Mouse (Mus musculus) lung, embryonic 15.5 days (tissue): Measurements from ENCODE around the gene Rps3. TPM values are rescaled to one million over a fixed set of nuclear protein-coding genes. Genes with fewer than 3 reads are reported as not detected.

Source experiments
- ATAC-seq: fragments of 200-750 bp; cut with Nextera tagmentation; 2 replicates; pipeline ENCODE4 v1.8.0; 2017; ENCODE audit warnings: moderate number of reproducible peaks, borderline replicate concordance; ENCODE audit not compliant: low FRiP score, low TSS enrichment; ENCODE audit errors: extremely low read depth
- H3K27ac ChIP-seq: fragments of 300-500 bp; sonication (generic); 2 replicates; pipeline ENCODE4 v1.5.1; 2015; ENCODE audit warnings: moderate library complexity, mild to moderate bottlenecking, inconsistent platforms
- H3K27me3 ChIP-seq: fragments of 300-500 bp; sonication (generic); 2 replicates; pipeline ENCODE4 v1.6.1; 2015; ENCODE audit warnings: inconsistent platforms
- H3K36me3 ChIP-seq: fragments of 300-500 bp; sonication (generic); 2 replicates; pipeline ENCODE4 v1.6.1; 2015; ENCODE audit warnings: inconsistent platforms
- H3K4me1 ChIP-seq: fragments of 300-500 bp; sonication (generic); 2 replicates; pipeline ENCODE4 v1.6.1; 2015; ENCODE audit warnings: inconsistent platforms
- H3K4me2 ChIP-seq: fragments of 300-500 bp; sonication (generic); 2 replicates; pipeline ENCODE4 v1.6.1; 2015; ENCODE audit warnings: inconsistent platforms, mild to moderate bottlenecking, moderate library complexity
- H3K4me3 ChIP-seq: fragments of 300-500 bp; sonication (generic); 2 replicates; pipeline ENCODE4 v1.5.1; 2015; ENCODE audit warnings: mild to moderate bottlenecking, inconsistent platforms
- H3K9ac ChIP-seq: fragments of 300-500 bp; sonication (generic); 2 replicates; pipeline ENCODE4 v1.6.1; 2015; ENCODE audit warnings: inconsistent platforms
- H3K9me3 ChIP-seq: fragments of 300-500 bp; sonication (generic); 2 replicates; pipeline ENCODE4 v1.6.1; 2016; ENCODE audit warnings: inconsistent platforms
- WGBS: fragments of 180-500 bp; shearing (Covaris S2); methylation state at CpG from one replicate; pipeline ENCODE4 v1.1.7; 2015; 5-methylcytosine and 5-hydroxymethylcytosine counted together
- polyA plus RNA-seq: library from polyadenylated mRNA; unstranded; fragments of >200 nt; fragmentation: Nextera tagmentation; extraction: Ambion mirVana; gene quantifications from 2 replicates; pipeline ENCODE4 v1.2.1, GENCODE M21; 2015

Gene Rps3
- polyA plus RNA-seq, 1 experiment from 2014 or later, result 777 TPM

- H3K36me3 ChIP-seq, result no peaks in the 10 kb centered on the region
- WGBS, result 19% methylated on average over 4 of the region's 4 CpGs
- H3K4me3 ChIP-seq, result no peak overlapping the region
- no peaks in the 10 kb centered on the region for H3K27me3 ChIP-seq
- H3K9me3 ChIP-seq, result no peaks in the 10 kb centered on the region
- H3K4me2 ChIP-seq, result no peak overlapping the region
- no peak overlapping the region for H3K27ac ChIP-seq
- no peak for ATAC-seq
- no peak overlapping the region for H3K9ac ChIP-seq
- peaks cover 17% of the 10 kb centered on the region for H3K4me1 ChIP-seq
These were observed 47.0 kb downstream of the Rps3 start for GRCm38 (mm10) chr7:99436530-99436929.

- WGBS, result 52% methylated on average over 12 of the region's 12 CpGs
- Histone ChIP-seq H3K27me3 (no peaks in the 10 kb centered on the region), H3K4me2 (no peak overlapping the region), H3K36me3 (no peaks in the 10 kb centered on the region), H3K4me1 (0 out of 2 replicates have a peak, but pooled peaks cover 6% of the 10 kb centered on the region), H3K9ac (no peak overlapping the region), H3K27ac (no peak overlapping the region), H3K4me3 (no peak overlapping the region), H3K9me3 (no peaks in the 10 kb centered on the region)
- ATAC-seq, result no peak
These were observed 48.8 kb downstream of the Rps3 start for GRCm38 (mm10) chr7:99434672-99435250.

- Histone ChIP-seq H3K4me3 (no peak overlapping the region), H3K36me3 (no peaks in the 10 kb centered on the region), H3K9ac (no peak overlapping the region), H3K4me2 (no peak overlapping the region), H3K27ac (no peak overlapping the region), H3K4me1 (0 out of 2 replicates have a peak, but pooled peaks cover 6% of the 10 kb centered on the region), H3K9me3 (no peaks in the 10 kb centered on the region), H3K27me3 (no peaks in the 10 kb centered on the region)
- WGBS, result 85% methylated on average over 6 of the region's 6 CpGs
- ATAC-seq, result no peak
These were observed 50.7 kb downstream of the Rps3 start for GRCm38 (mm10) chr7:99432863-99433262.

- H3K27ac ChIP-seq, result no peak overlapping the region
- 0 out of 2 replicates have a peak, but pooled peaks cover 6% of the 10 kb centered on the region for H3K4me1 ChIP-seq
- no peak overlapping the region for H3K4me3 ChIP-seq
- ATAC-seq, result no peak
- H3K9ac ChIP-seq, result no peak overlapping the region
- WGBS, result 62% methylated on average over 14 of the region's 14 CpGs
- H3K9me3 ChIP-seq, result no peaks in the 10 kb centered on the region
- H3K27me3 ChIP-seq, result no peaks in the 10 kb centered on the region
- H3K4me2 ChIP-seq, result no peak overlapping the region
- no peaks in the 10 kb centered on the region for H3K36me3 ChIP-seq
These were observed 51.3 kb downstream of the Rps3 start for GRCm38 (mm10) chr7:99432248-99432647.

- Histone ChIP-seq H3K36me3 (no peaks in the 10 kb centered on the region), H3K27ac (no peak overlapping the region), H3K9ac (no peak overlapping the region), H3K4me1 (0 out of 2 replicates have a peak, but pooled peaks cover 6% of the 10 kb centered on the region), H3K4me3 (no peak overlapping the region), H3K9me3 (no peaks in the 10 kb centered on the region), H3K27me3 (no peaks in the 10 kb centered on the region), H3K4me2 (no peak overlapping the region)
- ATAC-seq, result no peak
- 57% methylated on average over 11 of the region's 11 CpGs for WGBS
These were observed 53.3 kb downstream of the Rps3 start for GRCm38 (mm10) chr7:99430246-99430645.

- Histone ChIP-seq H3K9me3 (no peaks in the 10 kb centered on the region), H3K4me1 (peaks cover 10% of the 10 kb centered on the region), H3K36me3 (no peaks in the 10 kb centered on the region), H3K27me3 (no peaks in the 10 kb centered on the region), H3K4me2 (no peak overlapping the region), H3K27ac (no peak overlapping the region), H3K9ac (no peak overlapping the region), H3K4me3 (no peak overlapping the region)
- ATAC-seq, result no peak
- 60% methylated on average over 6 of the region's 6 CpGs for WGBS
These were observed 53.8 kb downstream of the Rps3 start for GRCm38 (mm10) chr7:99429786-99430185.

GRCm38 (mm10) chr7:99428836-99429235, 54.7 kb downstream of the Rps3 start:
- Histone ChIP-seq H3K36me3 (no peaks in the 10 kb centered on the region), H3K4me2 (no peak overlapping the region), H3K4me1 (peaks cover 18% of the 10 kb centered on the region), H3K27me3 (no peaks in the 10 kb centered on the region), H3K4me3 (no peak overlapping the region), H3K27ac (no peak overlapping the region), H3K9ac (no peak overlapping the region), H3K9me3 (no peaks in the 10 kb centered on the region)
- 80% methylated on average over 5 of the region's 5 CpGs for WGBS
- no peak for ATAC-seq

GRCm38 (mm10) chr7:99427987-99428386, 55.6 kb downstream of the Rps3 start:
- Histone ChIP-seq H3K4me3 (no peak overlapping the region), H3K36me3 (no peaks in the 10 kb centered on the region), H3K27ac (no peak overlapping the region), H3K9ac (no peak overlapping the region), H3K27me3 (no peaks in the 10 kb centered on the region), H3K4me2 (no peak overlapping the region), H3K9me3 (no peaks in the 10 kb centered on the region), H3K4me1 (peaks cover 21% of the 10 kb centered on the region)
- no peak for ATAC-seq
- WGBS, result 82% methylated on average over 3 of the region's 3 CpGs

Other genes starting within 250 kb of the Rps3 start
- 1.1 and 1.5 TPM in 2 replicates for gene Mogat2, start 245.1 kb downstream of the Rps3 start, polyA plus RNA-seq
- 2.6 and 3.5 TPM in 2 replicates for gene Map6, start 216.3 kb downstream of the Rps3 start, polyA plus RNA-seq
- 1,817 and 1,834 TPM in 2 replicates for gene Serpinh1, start 130.5 kb downstream of the Rps3 start, polyA plus RNA-seq
- 20.7 and 22.0 TPM in 2 replicates for gene Gdpd5, start 102.3 kb downstream of the Rps3 start, polyA plus RNA-seq
- 0.80 and 0.94 TPM in 2 replicates for gene Klhl35, start 17.7 kb downstream of the Rps3 start, polyA plus RNA-seq
- gene Arrb1, start 51.7 kb upstream of the Rps3 start, polyA plus RNA-seq, result 16.1 and 17.5 TPM in 2 replicates
- gene Tpbgl, start 143.4 kb upstream of the Rps3 start, polyA plus RNA-seq, result 0.89 and 1.1 TPM in 2 replicates
- gene Slco2b1, start 227.6 kb upstream of the Rps3 start, polyA plus RNA-seq, result 4.0 TPM in 2 replicates
- not detected in 2 replicates for gene Olfr520, start 246.5 kb upstream of the Rps3 start, polyA plus RNA-seq